Mouse (Mus musculus): ENCODE measurements around the gene Nufip2.
"Not testable (repeated sequence)": the region's sequence is repeated elsewhere in the genome, so short reads cannot be mapped to it uniquely, and the experiment has no call there.

Nufip2 gene

DNA sequence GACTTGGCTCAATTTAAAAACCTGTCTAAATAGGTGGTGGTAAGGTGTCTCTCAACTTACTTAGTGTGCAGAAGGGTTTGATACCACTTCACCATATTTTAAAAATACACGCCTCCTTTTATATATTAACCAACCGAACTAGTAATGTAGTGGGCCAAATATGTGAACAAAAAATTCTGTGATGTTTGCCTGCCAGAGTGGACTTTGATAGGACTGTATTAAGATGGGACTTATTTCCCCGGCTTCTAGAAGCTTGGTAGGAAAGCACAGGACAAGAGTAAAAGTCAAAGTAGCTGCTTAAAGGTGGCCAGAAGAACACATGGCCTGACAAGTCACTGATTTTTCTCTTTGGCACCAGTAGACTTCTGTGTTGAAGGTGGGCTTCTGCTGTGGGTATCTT lies 27.8 kb downstream of the Nufip2 start:
- no peak for DNase-seq

DNA sequence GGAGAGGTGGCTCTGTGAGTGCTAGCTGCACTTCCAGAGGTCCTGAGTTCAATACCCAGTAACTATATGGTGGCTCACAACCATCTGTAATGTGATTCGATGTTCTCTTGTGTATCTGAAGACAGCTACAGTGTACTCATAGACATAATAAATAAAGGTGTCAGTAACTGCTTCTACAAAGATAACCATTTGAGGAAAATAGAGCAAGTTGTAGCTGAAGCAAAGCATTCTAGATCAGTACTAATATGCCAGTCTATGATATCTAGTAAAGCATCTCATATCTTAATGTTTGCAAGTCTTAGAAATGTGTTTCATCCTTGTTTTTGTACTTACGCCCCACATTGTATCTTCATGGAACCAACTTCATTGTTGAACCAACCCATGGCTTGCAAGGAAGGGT lies 33.1 kb downstream of the Nufip2 start:
- no peak for DNase-seq

DNA sequence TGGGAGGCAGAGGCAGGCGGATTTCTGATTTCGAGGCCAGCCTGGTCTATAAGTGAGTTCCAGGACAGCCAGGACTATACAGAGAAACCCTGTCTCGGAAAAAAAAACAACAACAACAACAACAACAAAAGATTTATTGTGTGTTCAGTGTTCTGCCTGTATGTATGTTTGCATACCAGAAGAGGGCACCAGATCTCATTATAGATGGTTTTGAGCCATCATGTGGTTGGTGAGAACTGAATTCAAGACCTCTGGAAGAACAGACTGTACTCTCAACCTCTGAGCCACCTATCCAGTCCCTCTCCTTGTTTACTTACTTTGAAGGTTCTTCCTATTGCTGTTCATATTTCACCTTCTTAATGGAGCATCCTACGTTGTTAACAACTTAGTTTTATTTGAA lies 35.4 kb downstream of the Nufip2 start:
- no peak for DNase-seq

DNA sequence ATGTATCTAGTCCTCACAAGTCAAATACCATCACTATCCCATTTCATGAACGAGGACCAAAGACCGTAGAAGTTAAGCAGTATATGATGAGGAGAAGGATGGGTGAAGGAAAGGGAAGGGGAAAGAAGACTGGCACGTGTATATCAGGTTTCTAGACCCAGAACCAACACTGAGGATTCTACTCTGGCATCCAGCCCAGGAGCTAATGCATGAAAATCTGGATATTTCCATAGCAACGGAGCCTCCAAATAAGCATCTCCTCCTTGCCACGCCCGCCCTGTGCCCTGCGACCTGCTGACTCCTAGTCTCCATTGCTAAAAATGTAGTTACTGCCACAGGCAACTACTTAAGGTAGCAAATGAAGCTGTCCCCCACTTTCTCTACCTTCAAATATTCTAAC lies 38.8 kb downstream of the Nufip2 start:
- no peak for DNase-seq

DNA sequence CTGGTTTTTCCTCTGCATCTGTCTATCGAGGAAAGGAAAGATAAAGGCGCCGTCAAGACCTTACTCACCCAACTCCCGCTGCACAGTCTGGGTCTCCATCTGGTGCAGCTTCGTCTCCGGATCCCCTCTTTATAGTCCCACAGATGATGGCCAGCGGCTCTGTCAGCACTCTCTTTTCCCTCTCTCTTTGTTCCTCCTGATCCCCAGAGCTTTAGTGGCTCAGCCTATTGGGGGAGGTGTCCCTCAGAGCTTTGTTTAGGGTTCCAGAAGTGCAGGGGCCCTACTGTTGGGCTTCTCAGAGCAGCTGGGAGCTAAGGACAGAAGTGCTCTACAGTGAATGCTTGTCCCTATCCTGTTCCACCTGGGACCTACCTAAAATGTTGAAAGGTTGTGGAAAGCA lies 39.2 kb downstream of the Nufip2 start, which contains the start of gene Cryba1:
TSS of gene Cryba1 (minus strand) at position 101 of the 400 bp plus-strand sequence.
- no peak for DNase-seq

DNA sequence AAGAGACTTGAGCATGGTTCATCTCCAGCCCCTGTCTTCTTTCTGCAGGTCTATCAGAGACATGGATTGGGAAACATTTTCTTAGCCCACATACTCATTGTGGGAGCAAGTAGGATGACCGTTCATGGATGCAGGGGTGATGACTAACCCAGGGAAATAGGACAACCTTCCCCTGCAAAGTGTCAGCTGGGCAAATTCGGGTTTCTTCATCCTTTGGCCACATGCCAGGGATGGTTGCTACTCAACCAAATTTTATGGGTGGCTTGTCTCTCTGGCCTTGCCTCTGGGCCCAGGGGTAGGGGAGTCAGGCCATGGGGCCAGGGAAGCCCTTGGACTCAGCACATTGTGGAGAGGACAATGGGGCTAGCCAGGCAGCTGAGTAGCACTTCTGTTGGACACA lies 42.6 kb downstream of the Nufip2 start:
- DNase-seq: no peak

DNA sequence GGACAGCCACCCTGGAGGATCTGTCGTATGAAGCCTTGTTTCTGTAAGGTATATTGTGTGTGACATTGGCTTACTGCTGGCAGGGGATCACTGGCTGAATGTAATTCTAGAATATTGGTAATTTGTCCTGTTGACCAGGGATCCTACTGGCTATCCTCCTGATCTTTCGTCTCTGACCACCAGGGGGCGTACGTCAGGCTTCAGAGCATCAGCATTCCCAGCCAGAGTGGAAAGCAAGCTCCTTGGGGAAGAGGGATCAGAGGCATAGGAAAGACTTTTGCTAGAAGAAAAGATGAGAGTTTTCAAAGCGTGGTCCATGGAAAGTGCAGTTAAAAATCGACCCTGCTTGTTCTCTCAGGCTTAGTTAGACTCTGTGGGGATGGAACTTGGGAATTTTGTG lies 51.3 kb downstream of the Nufip2 start:
- DNase-seq: peak; percentile 65

DNA sequence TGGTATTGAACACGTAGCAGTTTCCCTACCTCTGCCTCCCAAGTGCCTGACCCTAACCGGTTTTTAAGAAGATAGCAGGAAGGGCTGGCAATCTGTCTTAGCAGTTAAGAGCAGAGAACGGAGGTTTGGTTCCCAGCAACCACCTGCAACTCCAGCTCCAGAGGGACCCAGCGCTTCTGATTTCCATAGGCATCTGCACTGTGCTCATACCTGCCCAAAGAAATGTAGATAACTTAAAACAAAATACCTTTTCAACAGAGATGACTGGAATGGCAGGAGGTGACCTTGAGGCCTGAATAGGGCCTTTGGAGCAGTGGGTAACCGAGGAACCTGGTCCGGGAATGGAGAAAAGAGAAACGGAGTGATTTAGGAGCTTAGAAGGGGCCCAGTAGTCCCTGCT lies 52.6 kb downstream of the Nufip2 start:
- DNase-seq: no peak

DNA sequence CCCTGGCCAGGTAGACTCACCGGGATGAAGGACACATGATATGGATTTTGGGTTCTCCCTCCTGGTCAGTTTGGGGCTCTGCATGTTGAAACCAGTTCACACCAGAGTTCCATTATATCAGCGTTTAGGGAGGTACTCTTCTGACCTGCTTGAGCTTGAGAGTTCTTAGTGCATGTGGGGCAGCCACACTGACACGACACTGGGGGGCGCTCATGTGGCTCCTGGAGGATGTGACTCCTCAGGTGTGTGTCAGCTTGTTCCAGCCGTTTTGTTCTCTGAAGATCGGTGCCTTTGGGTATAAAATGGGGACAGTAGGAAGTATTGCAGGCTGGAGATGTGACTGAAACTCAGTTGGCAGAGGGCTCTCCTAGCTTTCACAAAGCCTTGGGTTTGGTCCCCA lies 58.0 kb downstream of the Nufip2 start:
- peak; percentile 66 for DNase-seq

DNA sequence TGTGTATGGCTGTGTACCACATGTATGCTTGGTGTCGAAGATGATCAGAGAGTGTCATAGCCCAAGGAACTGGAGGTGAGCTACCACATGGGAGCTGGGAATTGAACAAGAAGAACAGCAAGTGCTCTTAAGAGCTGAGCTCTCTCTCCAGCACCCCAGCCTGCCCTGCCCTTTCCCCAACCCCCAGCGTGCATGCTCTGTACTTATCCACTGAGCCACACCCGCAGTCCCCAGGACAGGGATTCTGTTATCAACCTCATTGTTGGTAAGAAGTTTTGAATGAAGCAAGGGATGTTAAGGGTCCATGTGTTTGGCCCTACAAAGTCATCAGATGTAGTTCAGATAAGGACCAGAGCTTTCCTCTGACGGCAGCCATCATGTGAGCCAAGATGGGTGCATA lies 60.7 kb downstream of the Nufip2 start:
- DNase-seq: no peak

DNA sequence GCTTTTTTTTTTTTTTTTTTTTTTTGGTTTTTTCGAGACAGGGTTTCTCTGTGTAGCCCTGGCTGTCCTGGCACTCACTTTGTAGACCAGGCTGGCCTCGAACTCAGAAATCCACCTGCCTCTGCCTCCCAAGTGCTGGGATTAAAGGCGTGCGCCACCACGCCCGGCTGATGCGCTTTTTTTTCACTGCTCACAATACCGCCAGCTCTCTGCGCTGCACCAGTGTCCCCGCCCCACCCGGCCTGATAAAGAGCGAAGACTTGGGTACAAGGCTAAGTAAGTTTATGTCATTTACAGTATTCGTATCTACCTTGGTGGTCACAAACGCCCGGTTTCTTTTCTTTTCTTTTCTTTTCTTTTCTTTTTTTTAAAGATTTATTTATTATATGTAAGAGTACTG lies 61.1 kb downstream of the Nufip2 start:
- DNase-seq: not testable (repeated sequence)

DNA sequence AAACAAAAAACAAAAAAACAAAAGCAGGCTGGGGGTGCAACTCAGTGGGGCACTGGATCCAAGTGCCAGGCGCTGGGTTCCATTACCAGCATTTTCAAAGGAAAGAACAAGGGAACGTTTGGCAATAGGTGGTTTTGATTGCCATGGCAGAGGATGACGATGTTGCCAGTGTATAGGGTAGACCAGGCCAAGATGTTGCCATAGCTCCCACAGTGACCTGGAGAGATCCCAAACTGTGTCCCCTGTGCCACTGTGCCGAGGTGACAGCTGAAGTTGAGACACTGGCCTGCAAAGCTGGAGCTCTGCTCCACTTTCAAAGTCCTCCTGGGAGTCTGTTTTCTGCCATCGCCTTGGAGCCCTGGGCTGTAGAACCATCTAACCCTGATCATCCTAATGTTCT lies 63.0 kb downstream of the Nufip2 start:
- DNase-seq: no peak

DNA sequence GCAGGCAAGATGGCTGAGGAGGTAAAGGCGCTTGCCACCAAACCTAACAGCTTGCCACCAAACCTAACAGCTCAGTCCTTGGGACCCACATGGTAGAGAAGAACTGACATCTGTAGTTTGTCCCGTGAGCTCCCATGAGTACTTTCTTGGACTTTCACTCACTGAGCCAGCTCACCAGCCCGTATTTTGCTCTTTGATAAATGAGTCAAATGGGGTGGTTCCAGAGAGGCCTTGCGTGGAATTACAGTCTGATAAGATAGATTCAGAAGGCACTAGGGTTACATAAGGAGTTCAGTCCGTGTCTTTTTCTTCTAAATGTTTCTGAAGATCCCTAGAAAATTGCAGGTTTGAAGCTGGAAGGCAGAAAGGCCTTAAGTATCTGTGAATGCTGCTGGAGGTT lies 66.6 kb downstream of the Nufip2 start:
- no peak for DNase-seq

DNA sequence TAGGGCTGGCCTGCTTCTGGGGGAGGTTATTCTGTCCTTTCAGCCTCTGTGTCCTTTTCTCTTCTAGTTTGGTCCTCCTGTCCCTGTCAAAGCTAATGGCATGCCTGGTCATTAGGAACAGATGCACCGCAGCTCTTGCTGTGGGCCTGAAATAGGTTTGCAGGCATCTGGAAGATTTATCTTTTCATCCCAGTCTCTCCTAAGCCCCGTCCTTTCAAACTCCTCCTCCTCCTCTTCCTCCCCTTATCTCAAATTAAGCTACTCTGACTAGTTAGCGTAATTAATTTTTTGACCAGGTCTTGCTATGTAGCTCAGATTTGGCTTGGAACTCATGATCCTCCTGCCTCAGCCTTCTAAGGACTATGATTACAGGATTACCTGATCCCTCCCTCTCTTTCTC lies 67.5 kb downstream of the Nufip2 start:
- no peak for DNase-seq

DNA sequence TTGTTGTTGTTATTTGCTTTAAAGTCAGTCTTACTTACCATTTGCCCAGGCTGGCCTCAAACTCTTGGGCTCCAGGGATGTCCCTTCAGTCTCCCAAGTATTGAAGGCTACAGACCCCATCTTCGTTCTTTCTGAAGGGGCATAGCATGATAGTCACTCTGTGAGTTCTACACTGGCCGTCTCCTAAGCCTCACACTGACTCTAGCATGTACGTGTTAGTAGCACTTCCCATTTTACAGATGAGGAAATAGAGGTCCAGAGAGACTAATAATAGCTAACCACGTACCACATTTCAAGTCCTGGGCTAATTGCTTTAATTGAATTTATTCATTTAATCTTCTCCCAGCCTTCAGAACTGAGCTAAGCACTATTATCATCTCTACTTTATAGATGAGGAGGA lies 74.1 kb downstream of the Nufip2 start:
- DNase-seq: no peak

DNA sequence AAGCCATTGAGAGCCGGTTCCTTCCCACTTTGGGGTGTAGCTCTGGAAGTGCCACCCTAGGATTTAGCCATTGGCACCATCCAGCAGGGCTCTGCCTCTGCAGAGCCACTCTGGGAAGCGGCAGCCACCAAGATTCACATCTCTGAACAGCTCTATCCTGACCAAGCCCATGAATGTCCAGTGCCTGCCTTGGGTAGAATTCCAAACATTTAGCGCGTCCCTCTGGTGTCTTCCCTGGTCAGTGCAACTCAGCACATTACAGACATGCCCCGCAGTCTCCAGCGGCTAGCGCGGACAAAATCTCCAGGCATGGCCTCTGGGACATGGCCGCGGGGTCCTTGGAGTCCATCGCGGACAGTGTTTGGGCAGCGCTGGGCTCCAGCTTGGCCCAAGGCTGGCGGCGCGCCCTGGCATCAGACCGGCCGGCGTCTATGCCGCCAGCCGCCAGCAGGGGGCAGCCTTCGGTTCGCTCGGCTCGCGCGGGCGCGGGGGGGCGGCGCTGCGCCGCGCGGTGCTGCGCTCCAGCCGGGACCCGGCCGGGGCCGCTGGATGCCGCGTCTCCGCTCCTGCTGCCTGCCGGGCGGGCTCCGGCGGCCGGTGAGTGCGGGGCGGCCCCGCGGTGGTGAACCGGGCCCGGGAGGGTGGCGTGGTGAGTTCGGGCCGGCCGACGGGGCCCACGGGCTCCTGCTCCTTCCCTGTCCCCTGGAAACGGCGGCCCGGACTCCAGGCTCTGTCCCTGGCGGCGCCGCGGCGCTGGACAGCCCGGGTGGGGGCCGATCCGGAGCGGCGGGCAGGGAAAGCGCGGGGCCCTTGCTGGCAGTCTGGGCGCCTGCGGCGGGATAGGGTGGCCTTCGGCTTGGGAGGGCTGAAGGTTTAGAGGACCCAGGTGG lies 77.1 kb downstream of the Nufip2 start, which contains the start of gene Myo18a:
TSS of gene Myo18a (plus strand) at position 464 of the 890 bp plus-strand sequence.
- DNase-seq: peak; percentile 84

DNA sequence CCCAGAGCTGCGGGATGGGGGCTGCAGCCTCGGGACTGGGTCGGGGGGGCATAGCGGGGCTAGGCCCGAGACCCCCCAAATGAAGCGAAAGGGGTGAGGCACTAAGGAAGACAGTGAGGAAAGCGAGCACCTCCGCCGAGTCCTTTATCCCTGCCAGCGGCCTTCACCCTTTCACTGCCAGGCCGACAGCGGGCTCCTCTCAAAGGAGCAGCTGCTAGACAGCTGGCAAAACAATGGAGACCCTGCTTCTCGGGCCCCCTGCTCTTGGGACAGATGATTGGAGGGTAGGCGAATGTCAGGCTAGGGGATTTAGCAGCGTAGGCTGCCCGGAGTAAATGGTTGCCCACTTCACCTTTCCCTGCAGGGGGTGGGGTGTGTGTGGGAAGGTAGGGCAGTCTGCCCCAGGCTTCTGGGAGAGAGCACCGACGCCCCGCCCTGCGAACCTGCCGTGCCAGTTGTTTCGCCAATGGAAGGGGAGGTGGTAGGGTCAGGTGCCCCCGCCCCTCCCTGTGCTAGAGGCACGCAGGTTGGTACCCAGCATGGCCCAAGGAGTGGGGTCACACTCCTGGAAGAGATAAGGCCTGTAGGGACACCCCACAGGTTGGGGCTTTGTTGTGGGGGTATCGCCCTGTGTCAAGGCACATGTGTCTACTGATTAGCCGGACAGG lies 77.9 kb downstream of the Nufip2 start:
- peak; percentile 59 for DNase-seq

DNA sequence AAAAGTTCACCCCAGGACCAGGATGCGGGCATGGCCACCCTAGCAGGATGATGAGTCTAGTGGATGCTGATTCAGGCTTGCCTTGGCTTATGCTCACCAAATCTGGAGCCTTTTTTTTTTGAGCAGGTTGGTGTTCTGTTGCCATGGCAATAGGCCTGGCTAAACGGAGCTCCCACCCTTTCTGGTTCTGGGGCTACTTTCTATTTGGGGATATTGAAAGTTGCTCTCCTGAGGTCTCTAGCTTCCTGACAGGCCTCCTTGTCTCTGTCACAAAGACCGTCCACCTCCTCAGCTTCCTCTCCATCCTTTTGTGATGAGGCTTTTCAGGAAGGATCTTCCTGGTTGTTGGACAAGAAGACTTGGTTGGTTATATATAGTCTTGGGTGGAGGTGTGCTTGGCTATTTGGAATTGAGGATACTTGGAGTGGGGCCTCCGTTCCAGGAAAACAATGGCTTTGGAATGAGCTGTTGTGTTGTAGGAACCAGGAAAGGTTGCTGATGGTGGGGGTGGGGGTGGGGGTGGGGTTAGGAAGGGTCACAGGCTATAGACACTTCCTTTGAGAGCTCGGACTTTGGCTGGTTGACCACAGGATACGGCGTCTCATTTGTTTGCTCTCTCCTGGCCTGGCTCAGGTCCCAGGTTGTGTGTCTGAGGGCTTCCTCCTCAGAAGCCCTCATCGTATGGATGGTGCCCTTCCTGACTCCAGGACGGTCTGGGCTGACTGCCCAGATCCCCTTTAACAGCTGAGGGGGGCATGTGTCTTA lies 78.9 kb downstream of the Nufip2 start:
- no peak for DNase-seq

DNA sequence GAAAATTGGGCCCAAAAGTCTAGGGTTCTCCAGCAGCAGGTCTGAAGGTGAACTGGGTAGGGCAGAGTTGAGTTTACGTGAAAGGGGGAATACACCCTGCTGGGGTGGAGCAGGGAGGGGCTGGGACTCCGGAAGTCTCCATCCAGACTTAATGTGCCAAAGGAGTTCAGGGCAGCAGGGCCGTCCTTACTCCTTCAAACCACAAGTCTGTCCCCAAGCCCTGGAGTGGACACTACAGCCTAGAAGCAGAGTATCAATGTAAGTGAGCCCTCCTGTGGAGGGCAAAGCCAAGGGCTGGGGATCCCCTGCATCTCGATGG lies 79.5 kb downstream of the Nufip2 start:
- no peak for DNase-seq

DNA sequence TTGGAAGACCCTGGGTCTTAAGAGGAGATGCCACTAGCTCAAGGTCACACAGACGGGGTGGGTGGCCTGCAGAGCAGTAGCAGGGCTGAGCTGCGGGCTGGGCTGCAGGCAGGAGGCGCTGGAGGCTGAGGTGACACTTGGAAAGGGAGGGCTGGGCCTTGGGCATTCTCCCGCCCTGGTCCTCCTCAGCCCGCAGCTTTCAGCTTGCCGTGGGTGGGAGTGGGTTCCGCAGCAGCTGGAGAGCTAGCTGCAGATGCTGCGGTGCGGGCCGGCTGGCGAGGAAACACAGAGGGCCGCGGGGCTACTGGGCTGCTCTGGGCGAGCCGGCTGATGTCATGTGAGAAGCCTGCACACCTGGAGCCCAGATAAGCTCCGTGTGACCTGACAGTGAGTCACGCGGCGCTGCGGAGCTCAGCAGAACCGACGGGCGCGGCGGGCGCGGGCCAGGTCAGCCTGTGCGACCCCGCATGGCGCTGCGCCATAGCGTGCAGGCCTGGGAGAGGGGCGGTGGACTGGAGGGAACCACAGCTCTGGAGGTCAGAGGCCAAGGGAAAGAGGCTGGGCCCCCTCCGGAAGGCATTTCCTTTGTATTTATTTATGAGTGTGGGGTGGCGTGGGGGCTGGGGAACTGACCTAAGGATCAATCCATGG lies 80.5 kb downstream of the Nufip2 start:
- peak; percentile 71 for DNase-seq

DNA sequence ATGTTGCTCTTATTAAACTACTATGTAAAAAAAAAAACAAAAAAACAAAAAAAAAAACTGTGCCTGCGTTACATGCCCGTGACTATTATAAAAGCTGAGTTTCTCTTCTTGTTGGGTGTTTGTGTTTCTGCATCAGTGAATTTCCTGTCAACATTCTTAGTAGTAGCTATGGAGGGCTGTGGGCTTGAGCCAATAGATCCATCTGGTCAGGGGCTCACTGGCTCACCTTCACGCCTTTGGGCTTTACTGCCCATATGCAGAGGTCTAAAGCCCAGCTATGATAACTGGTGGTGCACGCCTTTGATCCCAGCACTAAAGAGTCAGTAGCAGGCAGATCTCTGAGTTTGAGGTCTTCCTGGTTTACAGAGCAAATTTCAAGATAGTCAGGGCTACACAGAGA lies 83.5 kb downstream of the Nufip2 start:
- DNase-seq: no peak

DNA sequence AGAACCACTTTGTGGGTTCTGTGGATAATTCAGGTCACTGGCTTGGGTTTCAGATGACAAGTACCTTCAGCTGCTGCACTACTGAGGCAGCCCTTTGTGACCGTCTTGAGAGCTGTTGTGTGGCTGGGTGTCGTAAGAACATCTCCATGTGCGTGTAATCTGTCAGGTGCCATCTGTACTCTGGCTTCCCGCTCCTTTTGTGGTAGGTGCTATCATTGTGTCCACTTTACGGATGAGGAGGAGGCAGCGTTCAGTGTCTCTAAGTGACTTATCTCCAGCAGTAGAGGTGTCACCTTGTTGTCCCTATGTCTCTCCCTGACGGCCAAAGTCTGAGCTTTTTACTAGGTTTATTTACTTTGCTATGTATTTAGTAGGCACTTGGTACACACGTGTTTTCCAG lies 84.4 kb downstream of the Nufip2 start:
- no peak for DNase-seq
